Mouse (Mus musculus): ENCODE measurements around the gene Syf2. TPM values are rescaled to one million over a fixed set of nuclear protein-coding genes. Genes with fewer than 3 reads are reported as not detected.

Syf2 gene
- polyA plus RNA-seq, 2 experiments = 42.9 to 52.6 TPM

- no peaks in the 10 kb centered on the region for H3K36me3 ChIP-seq (replicated peaks; ENCODE audit: control insufficient read depth, insufficient read depth, low read depth)
- H3K4me3 ChIP-seq (ENCODE audit: insufficient read depth in 1 of 2, low read depth in 2 of 2, low read length in 2 of 2) = no peak overlapping the region
- no peak for ATAC-seq (ENCODE audit: insufficient read depth)
- H3K27ac ChIP-seq = peak overlapping the region; percentile 98
- peak overlapping the region; percentile 10 for H3K9ac ChIP-seq (replicated peaks)
- peak; percentile 33 to 53 (median 45) for DNase-seq (ENCODE audit: low read depth in 3 of 3, low spot score in 3 of 3)
- peak overlapping the region; percentile 71 for H3K4me2 ChIP-seq (ENCODE audit: low read depth)
- TF ChIP-seq CTCF (IDR thresholded peaks at IDR 0.05; ENCODE audit: low read depth) (no peak), EP300 (IDR thresholded peaks at IDR 0.05; ENCODE audit: low read depth) (0 out of 2 replicates have a peak, but pooled peaks have one; percentile 35)
- peaks cover 34 to 44% of the 10 kb centered on the region in 2 experiments for H3K4me1 ChIP-seq (replicated peaks; ENCODE audit: control insufficient read depth in 2 of 2, insufficient read depth in 2 of 2, low read length in 1 of 2)
- H3K27me3 ChIP-seq (ENCODE audit: control insufficient read depth, insufficient read depth, low read length) = no peaks in the 10 kb centered on the region
- WGBS (ENCODE audit: insufficient replicate concordance) = 48% methylated on average over 5 of the region's 5 CpGs
- H3K9me3 ChIP-seq (ENCODE audit: control insufficient read depth, low read length) = no peaks in the 10 kb centered on the region; the same call in none of the 2 replicates
Measured at GRCm38 (mm10) chr4:134983136-134983535, 52.4 kb downstream of the Syf2 start.

GRCm38 (mm10) chr4:134984555-134984954 lies 53.9 kb downstream of the Syf2 start:
- H3K27me3 ChIP-seq (ENCODE audit: control insufficient read depth, insufficient read depth, low read length) = no peaks in the 10 kb centered on the region
- ATAC-seq (ENCODE audit: insufficient read depth) (no peak), DNase-seq (ENCODE audit: low read depth in 3 of 3, low spot score in 3 of 3) (peak in 1 of 3 experiments; percentile 31)
- peaks cover 34 to 44% of the 10 kb centered on the region in 2 experiments for H3K4me1 ChIP-seq (replicated peaks; ENCODE audit: control insufficient read depth in 2 of 2, insufficient read depth in 2 of 2, low read length in 1 of 2)
- no peaks in the 10 kb centered on the region; the same call in none of the 2 replicates for H3K9me3 ChIP-seq (ENCODE audit: control insufficient read depth, low read length)
- H3K4me2 ChIP-seq (ENCODE audit: low read depth) = no peak overlapping the region
- no peak overlapping the region for H3K9ac ChIP-seq (replicated peaks)
- H3K4me3 ChIP-seq (ENCODE audit: insufficient read depth in 1 of 2, low read depth in 2 of 2, low read length in 2 of 2) = no peak overlapping the region
- no peaks in the 10 kb centered on the region for H3K36me3 ChIP-seq (replicated peaks; ENCODE audit: control insufficient read depth, insufficient read depth, low read depth)
- H3K27ac ChIP-seq = no peak overlapping the region
- TF ChIP-seq CTCF (IDR thresholded peaks at IDR 0.05; ENCODE audit: low read depth) (peak; percentile 84), EP300 (IDR thresholded peaks at IDR 0.05; ENCODE audit: low read depth) (no peak)
- WGBS (ENCODE audit: insufficient replicate concordance) = 60% methylated on average over 3 of the region's 3 CpGs

- 72% methylated on average over 11 of the region's 11 CpGs for WGBS (ENCODE audit: insufficient replicate concordance)
- ATAC-seq (ENCODE audit: insufficient read depth) (no peak), DNase-seq (ENCODE audit: low read depth in 3 of 3, low spot score in 3 of 3) (no peak)
- Histone ChIP-seq H3K36me3 (replicated peaks; ENCODE audit: control insufficient read depth, insufficient read depth, low read depth) (no peaks in the 10 kb centered on the region), H3K9ac (replicated peaks) (no peak overlapping the region), H3K27ac (no peak overlapping the region), H3K9me3 (ENCODE audit: control insufficient read depth, low read length) (no peaks in the 10 kb centered on the region; the same call in none of the 2 replicates), H3K27me3 (ENCODE audit: control insufficient read depth, insufficient read depth, low read length) (no peaks in the 10 kb centered on the region), H3K4me2 (ENCODE audit: low read depth) (no peak overlapping the region), H3K4me1 (replicated peaks; ENCODE audit: control insufficient read depth in 2 of 2, insufficient read depth in 2 of 2, low read length in 1 of 2) (peaks cover 28 to 36% of the 10 kb centered on the region in 2 experiments), H3K4me3 (ENCODE audit: insufficient read depth in 1 of 2, low read depth in 2 of 2, low read length in 2 of 2) (no peak overlapping the region)
- TF ChIP-seq EP300 (IDR thresholded peaks at IDR 0.05; ENCODE audit: low read depth) (no peak), CTCF (IDR thresholded peaks at IDR 0.05; ENCODE audit: low read depth) (no peak)
Measured at GRCm38 (mm10) chr4:134985626-134986335, 55.1 kb downstream of the Syf2 start.

- Histone ChIP-seq H3K4me3 (ENCODE audit: insufficient read depth in 1 of 2, low read depth in 2 of 2, low read length in 2 of 2) (no peak overlapping the region), H3K36me3 (replicated peaks; ENCODE audit: control insufficient read depth, insufficient read depth, low read depth) (no peaks in the 10 kb centered on the region), H3K9me3 (ENCODE audit: control insufficient read depth, low read length) (no peaks in the 10 kb centered on the region; the same call in none of the 2 replicates), H3K27me3 (ENCODE audit: control insufficient read depth, insufficient read depth, low read length) (no peaks in the 10 kb centered on the region), H3K4me2 (ENCODE audit: low read depth) (no peak overlapping the region), H3K4me1 (replicated peaks; ENCODE audit: control insufficient read depth in 2 of 2, insufficient read depth in 2 of 2, low read length in 1 of 2) (peaks cover 23 to 31% of the 10 kb centered on the region in 2 experiments), H3K9ac (replicated peaks) (no peak overlapping the region), H3K27ac (no peak overlapping the region)
- TF ChIP-seq EP300 (IDR thresholded peaks at IDR 0.05; ENCODE audit: low read depth) (no peak), CTCF (IDR thresholded peaks at IDR 0.05; ENCODE audit: low read depth) (no peak)
- no peak for DNase-seq (ENCODE audit: low read depth in 3 of 3, low spot score in 3 of 3)
- WGBS (ENCODE audit: insufficient replicate concordance) = 69% methylated on average over 4 of the region's 4 CpGs
- no peak for ATAC-seq (ENCODE audit: insufficient read depth)
Measured at GRCm38 (mm10) chr4:134986336-134986635, 55.6 kb downstream of the Syf2 start.

GRCm38 (mm10) chr4:134986963-134987362 lies 56.3 kb downstream of the Syf2 start:
- no peak for DNase-seq (ENCODE audit: low read depth in 3 of 3, low spot score in 3 of 3)
- Histone ChIP-seq H3K9ac (replicated peaks) (no peak overlapping the region), H3K27me3 (ENCODE audit: control insufficient read depth, insufficient read depth, low read length) (no peaks in the 10 kb centered on the region; the same call in 1 of the 2 replicates), H3K9me3 (ENCODE audit: control insufficient read depth, low read length) (no peaks in the 10 kb centered on the region; the same call in none of the 2 replicates), H3K4me2 (ENCODE audit: low read depth) (no peak overlapping the region), H3K4me1 (replicated peaks; ENCODE audit: control insufficient read depth in 2 of 2, insufficient read depth in 2 of 2, low read length in 1 of 2) (peaks cover 17 to 25% of the 10 kb centered on the region in 2 experiments), H3K36me3 (replicated peaks; ENCODE audit: control insufficient read depth, insufficient read depth, low read depth) (no peaks in the 10 kb centered on the region), H3K27ac (no peak overlapping the region), H3K4me3 (ENCODE audit: insufficient read depth in 1 of 2, low read depth in 2 of 2, low read length in 2 of 2) (no peak overlapping the region)
- ATAC-seq (ENCODE audit: insufficient read depth) = no peak
- WGBS (ENCODE audit: insufficient replicate concordance) = 72% methylated on average over 3 of the region's 3 CpGs
- TF ChIP-seq EP300 (IDR thresholded peaks at IDR 0.05; ENCODE audit: low read depth) (no peak), CTCF (IDR thresholded peaks at IDR 0.05; ENCODE audit: low read depth) (no peak)

Other genes starting within 250 kb of the Syf2 start
- gene Man1c1, start 226.6 kb upstream of the Syf2 start, polyA plus RNA-seq (2012; rRNA removed) = 1.6 and 1.9 TPM in 2 replicates
- gene Man1c1, start 226.6 kb upstream of the Syf2 start, polyA plus RNA-seq (2014; fragmentation: Nextera tagmentation; extraction: Ambion mirVana) = 1.00 and 1.2 TPM in 2 replicates
- 7.0 and 9.1 TPM in 2 replicates for gene Ldlrap1, start 162.9 kb upstream of the Syf2 start, polyA plus RNA-seq (2012; rRNA removed)
- 13.4 and 19.2 TPM in 2 replicates for gene Ldlrap1, start 162.9 kb upstream of the Syf2 start, polyA plus RNA-seq (2014; fragmentation: Nextera tagmentation; extraction: Ambion mirVana)
- gene Maco1, start 77.6 kb upstream of the Syf2 start, polyA plus RNA-seq (2012; rRNA removed) = 5.7 and 9.3 TPM in 2 replicates
- 11.7 and 13.0 TPM in 2 replicates for gene Maco1, start 77.6 kb upstream of the Syf2 start, polyA plus RNA-seq (2014; fragmentation: Nextera tagmentation; extraction: Ambion mirVana)
- gene Rhd, start 66.4 kb upstream of the Syf2 start, polyA plus RNA-seq (2012; rRNA removed) = 260 and 298 TPM in 2 replicates
- 576 and 578 TPM in 2 replicates for gene Rhd, start 66.4 kb upstream of the Syf2 start, polyA plus RNA-seq (2014; fragmentation: Nextera tagmentation; extraction: Ambion mirVana)
- gene Tmem50a, start 15.9 kb upstream of the Syf2 start, polyA plus RNA-seq (2012; rRNA removed) = 44.2 and 50.8 TPM in 2 replicates
- gene Tmem50a, start 15.9 kb upstream of the Syf2 start, polyA plus RNA-seq (2014; fragmentation: Nextera tagmentation; extraction: Ambion mirVana) = 59.5 and 65.1 TPM in 2 replicates
- 228 and 239 TPM in 2 replicates for gene Rsrp1, start 7.3 kb upstream of the Syf2 start, polyA plus RNA-seq (2012; rRNA removed)
- 151 and 161 TPM in 2 replicates for gene Rsrp1, start 7.3 kb upstream of the Syf2 start, polyA plus RNA-seq (2014; fragmentation: Nextera tagmentation; extraction: Ambion mirVana)
- gene Runx3, start 189.8 kb downstream of the Syf2 start, polyA plus RNA-seq (2012; rRNA removed) = 1.2 and 1.3 TPM in 2 replicates
- 0.99 and 1.00 TPM in 2 replicates for gene Runx3, start 189.8 kb downstream of the Syf2 start, polyA plus RNA-seq (2014; fragmentation: Nextera tagmentation; extraction: Ambion mirVana)